Mouse (Mus musculus) testis, adult 2 months (tissue): ENCODE measurements around the gene P3h4. TPM values are rescaled to one million over a fixed set of nuclear protein-coding genes. Genes with fewer than 3 reads are reported as not detected.

Source experiments
- H3K27ac ChIP-seq: fragments of 200-500 bp; 2 replicates; pipeline ENCODE4 v1.5.1; 2012; ENCODE audit warnings: low read depth, low read length; ENCODE audit not compliant: control insufficient read depth, insufficient read depth
- H3K27me3 ChIP-seq: fragments of 200-500 bp; 2 replicates; pipeline ENCODE4 v1.6.1; 2012; ENCODE audit warnings: mild to moderate bottlenecking, low read length, moderate library complexity; ENCODE audit not compliant: control insufficient read depth, insufficient read depth
- H3K36me3 ChIP-seq: fragments of 200-500 bp; 2 replicates; pipeline ENCODE4 v1.6.1; 2012; ENCODE audit warnings: mild to moderate bottlenecking, low read length; ENCODE audit not compliant: control insufficient read depth, insufficient read depth
- H3K4me1 ChIP-seq: fragments of 200-500 bp; 2 replicates; pipeline ENCODE4 v1.6.1; 2012; ENCODE audit warnings: low read length; ENCODE audit not compliant: control insufficient read depth, insufficient read depth
- H3K4me3 ChIP-seq: fragments of 200-500 bp; 2 replicates; pipeline ENCODE4 v1.5.1; 2012; ENCODE audit warnings: low read depth, mild to moderate bottlenecking, low read length, moderate library complexity, mixed read lengths; ENCODE audit not compliant: control insufficient read depth
- CTCF ChIP-seq: fragments of 200-500 bp; IDR thresholded peaks from 2 replicates; pipeline ENCODE4 v1.5.1; 2012; ENCODE audit warnings: low read depth, mild to moderate bottlenecking, inconsistent platforms, low read length, moderate library complexity; ENCODE audit not compliant: control insufficient read depth, insufficient read depth, insufficient replicate concordance
- POLR2A ChIP-seq: fragments of 200-500 bp; IDR thresholded peaks from 2 replicates; pipeline ENCODE4 v1.6.1; 2012; ENCODE audit warnings: low read depth, mild to moderate bottlenecking, inconsistent platforms, low read length, moderate library complexity; ENCODE audit not compliant: control insufficient read depth
- polyA plus RNA-seq: library from polyadenylated mRNA; depleted of rRNA; stranded (reverse); fragments of >200 nt; gene quantifications from 2 replicates; pipeline ENCODE4 v1.2.3, GENCODE M21; 2012

The P3h4 gene
- polyA plus RNA-seq, 1 experiment, result 9.0 TPM

DNA sequence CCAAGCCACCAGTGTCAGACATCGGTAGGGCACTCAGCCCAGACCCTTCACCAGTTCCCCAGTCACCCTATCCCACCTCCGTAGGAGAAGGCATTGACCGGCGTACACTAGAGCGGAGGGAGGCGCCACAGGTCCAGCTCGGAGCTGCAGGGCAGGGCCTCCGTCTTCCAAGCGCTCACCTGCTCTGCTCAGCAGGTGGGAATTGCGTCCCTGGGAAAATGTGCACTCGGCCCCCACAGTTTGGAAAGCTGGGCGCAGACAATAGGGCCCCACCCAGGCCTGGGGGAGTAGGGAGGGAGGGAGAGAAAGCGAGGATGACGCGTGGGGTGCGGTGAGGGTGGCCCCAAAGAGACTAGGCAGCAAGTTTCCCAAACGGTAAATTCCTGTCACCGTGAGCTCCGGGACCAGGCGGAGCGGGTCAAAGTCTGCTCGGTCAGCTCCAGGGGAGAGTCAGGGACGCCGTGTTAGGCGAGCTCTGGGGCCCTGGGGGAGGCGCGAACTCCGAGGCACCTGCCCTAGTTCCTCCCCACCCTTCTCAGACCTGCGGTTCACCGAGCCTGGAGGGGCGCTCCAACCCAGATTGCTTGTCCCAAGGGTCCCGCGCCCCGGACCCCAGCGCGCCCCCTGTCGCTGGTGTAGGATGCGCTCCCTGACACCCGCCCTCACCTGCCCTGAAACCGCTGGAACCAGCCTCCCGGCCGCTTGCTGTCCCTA lies 17.6 kb downstream of the P3h4 start:
- Histone ChIP-seq H3K27me3 (no peaks in the 10 kb centered on the region), H3K36me3 (no peaks in the 10 kb centered on the region), H3K4me3 (peak overlapping the region; percentile 90), H3K27ac (peak overlapping the region; percentile 27; the same call in 1 of the 2 replicates), H3K4me1 (peaks cover 11% of the 10 kb centered on the region)
- no peak for TF ChIP-seq CTCF

- Histone ChIP-seq H3K4me1 (peaks cover 10% of the 10 kb centered on the region), H3K4me3 (peak overlapping the region; percentile 90), H3K36me3 (no peaks in the 10 kb centered on the region), H3K27me3 (no peaks in the 10 kb centered on the region), H3K27ac (no peak overlapping the region)
- TF ChIP-seq CTCF (no peak), POLR2A (0 out of 2 replicates have a peak, but pooled peaks have one; percentile 9)
Observed at GRCm38 (mm10) chr11:100395861-100396631, 18.6 kb downstream of the P3h4 start.

DNA sequence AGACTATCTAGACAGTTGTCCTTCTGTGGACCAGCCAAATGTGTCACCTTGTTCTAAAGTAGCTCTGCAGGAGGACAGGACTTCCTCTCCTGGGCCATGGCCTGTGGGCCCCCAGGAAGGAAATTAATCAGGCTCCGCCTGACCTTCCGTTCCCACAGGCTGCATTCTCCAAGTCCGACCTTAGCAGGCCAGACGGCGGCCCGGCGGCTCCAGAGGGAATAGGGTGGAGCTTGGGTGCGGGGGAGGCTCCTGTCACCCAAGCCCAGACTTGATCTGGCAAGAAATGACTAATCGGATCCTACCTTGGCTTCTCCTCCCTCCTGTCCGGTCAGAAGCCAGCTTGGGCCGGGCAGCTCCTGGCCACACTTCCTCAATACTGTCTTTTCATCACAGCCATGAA lies 19.4 kb downstream of the P3h4 start:
- TF ChIP-seq POLR2A (no peak), CTCF (no peak)
- Histone ChIP-seq H3K27ac (no peak overlapping the region), H3K27me3 (no peaks in the 10 kb centered on the region), H3K4me3 (peak overlapping the region; percentile 90), H3K4me1 (peaks cover 10% of the 10 kb centered on the region), H3K36me3 (no peaks in the 10 kb centered on the region)

GRCm38 (mm10) chr11:100394353-100395074 lies 20.1 kb downstream of the P3h4 start:
- Histone ChIP-seq H3K36me3 (no peaks in the 10 kb centered on the region), H3K27me3 (no peaks in the 10 kb centered on the region), H3K4me1 (peaks cover 10% of the 10 kb centered on the region), H3K27ac (no peak overlapping the region), H3K4me3 (no peak overlapping the region)
- TF ChIP-seq CTCF, result no peak

DNA sequence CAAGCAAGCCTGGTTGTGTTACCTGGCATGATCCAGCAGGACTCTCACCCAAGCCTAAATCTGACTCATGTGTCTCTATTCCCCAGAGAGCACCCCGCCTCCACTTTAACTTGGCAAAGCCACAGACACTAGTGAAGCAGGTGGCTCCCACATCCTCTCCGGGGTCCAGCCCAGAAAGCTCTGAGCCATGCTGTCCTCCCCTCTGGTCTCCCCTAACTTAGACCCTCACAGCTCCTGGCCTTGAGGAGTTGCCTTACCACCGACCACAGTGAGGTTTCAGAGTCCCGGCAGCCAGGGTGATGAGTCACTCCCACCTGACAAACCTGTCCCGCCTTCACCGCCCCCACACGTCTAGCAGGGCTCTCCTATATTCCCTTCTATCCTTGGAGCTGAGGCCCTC lies 20.9 kb downstream of the P3h4 start:
- peaks cover 10% of the 10 kb centered on the region for H3K4me1 ChIP-seq
- TF ChIP-seq POLR2A (no peak), CTCF (no peak)
- H3K27ac ChIP-seq, result no peak overlapping the region
- H3K27me3 ChIP-seq, result no peaks in the 10 kb centered on the region
- no peaks in the 10 kb centered on the region for H3K36me3 ChIP-seq
- no peak overlapping the region for H3K4me3 ChIP-seq

- no peak for TF ChIP-seq CTCF
- TF ChIP-seq POLR2A, result no peak
- no peaks in the 10 kb centered on the region for H3K36me3 ChIP-seq
- no peak overlapping the region for H3K4me3 ChIP-seq
- H3K4me1 ChIP-seq, result peaks cover 14% of the 10 kb centered on the region
- no peaks in the 10 kb centered on the region for H3K27me3 ChIP-seq
- H3K27ac ChIP-seq, result no peak overlapping the region
Observed at GRCm38 (mm10) chr11:100392958-100393357, 21.7 kb downstream of the P3h4 start.

DNA sequence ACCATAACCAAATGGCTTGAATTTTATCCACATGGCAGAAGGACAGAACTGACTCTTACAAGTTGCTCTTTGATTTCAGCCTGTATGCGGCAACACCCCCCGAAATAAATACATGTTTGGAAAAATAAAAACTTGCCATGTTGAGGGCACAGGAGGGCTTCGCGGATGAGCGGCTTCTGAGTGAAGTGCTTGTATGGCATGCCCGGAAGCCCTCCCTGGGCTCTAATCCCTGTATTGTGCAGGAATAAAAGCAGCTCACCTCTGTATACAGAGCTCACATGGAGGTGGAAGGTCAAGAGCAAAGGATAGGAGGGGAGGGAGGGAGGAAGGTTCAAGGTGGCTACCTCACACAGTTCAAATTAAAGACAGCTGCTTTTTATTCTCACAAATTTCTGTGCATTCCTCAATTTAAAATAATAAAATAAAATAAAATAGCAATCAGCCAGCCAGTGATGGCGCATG lies 22.7 kb downstream of the P3h4 start:
- H3K27me3 ChIP-seq, result no peaks in the 10 kb centered on the region
- H3K27ac ChIP-seq, result no peak overlapping the region
- no peak overlapping the region for H3K4me3 ChIP-seq
- H3K4me1 ChIP-seq, result peaks cover 15% of the 10 kb centered on the region
- no peaks in the 10 kb centered on the region for H3K36me3 ChIP-seq
- TF ChIP-seq POLR2A, result no peak
- TF ChIP-seq CTCF, result no peak
